Mouse (Mus musculus) CH12.LX (cell line): ENCODE data around the gene Dnajc17. TPM values are rescaled to one million over a fixed set of nuclear protein-coding genes. Genes with fewer than 3 reads are reported as not detected.

Experiments used
- DNase-seq: peaks from one replicate; pipeline ENCODE4 v3.0.0-alpha.2; 2013; ENCODE audit errors: extremely low read depth
- H3K27ac ChIP-seq: 2 replicates; pipeline ENCODE4 v1.5.1; 2012; ENCODE audit warnings: low read depth, mild to moderate bottlenecking, control low read depth, moderate library complexity; ENCODE audit not compliant: insufficient read depth
- H3K27me3 ChIP-seq: replicated peaks from 2 replicates; pipeline ENCODE3; 2012; ENCODE audit warnings: inconsistent platforms
- H3K36me3 ChIP-seq, 2 experiments: replicated peaks in 1 of 2; 2 replicates each; pipeline versions ENCODE3 to v1.6.1; 2012; ENCODE audit warnings: inconsistent platforms in 1 of 2, low read length in 1 of 2, mild to moderate bottlenecking in 1 of 2, mixed read lengths in 1 of 2, moderate library complexity in 1 of 2; ENCODE audit not compliant: control insufficient read depth in 1 of 2, insufficient read depth in 1 of 2
- H3K4me1 ChIP-seq, 2 experiments: 2 replicates each; pipeline ENCODE4 v1.6.1; 2012; ENCODE audit warnings: inconsistent platforms in 1 of 2, moderate library complexity in 1 of 2; ENCODE audit not compliant: insufficient read depth in 2 of 2, control insufficient read depth in 1 of 2
- H3K4me2 ChIP-seq: 2 replicates; pipeline ENCODE4 v1.6.1; 2012; ENCODE audit warnings: low read depth, mild to moderate bottlenecking, control low read depth; ENCODE audit not compliant: poor library complexity, insufficient read depth, severe bottlenecking
- H3K4me3 ChIP-seq, 3 experiments: fragments of 150-350 bp in 1 of 3; sonication (generic) in 1 of 3; replicated peaks in 1 of 3; 2 replicates each; pipeline versions ENCODE3 to v1.5.1; 2011 to 2012; ENCODE audit warnings: low read depth in 2 of 3, low read length in 2 of 3, mild to moderate bottlenecking in 2 of 3, moderate library complexity in 2 of 3, control low read depth in 1 of 3, improper control_type of control experiment in 1 of 3, inconsistent platforms in 1 of 3, mixed read lengths in 1 of 3; ENCODE audit not compliant: poor library complexity in 1 of 3
- H3K79me2 ChIP-seq: replicated peaks from 2 replicates; pipeline ENCODE4 v1.6.1; 2012; ENCODE audit warnings: mild to moderate bottlenecking, moderate library complexity; ENCODE audit not compliant: control insufficient read depth, poor library complexity, insufficient read depth, severe bottlenecking; ENCODE audit errors: extremely low read depth
- H3K9ac ChIP-seq: 2 replicates; pipeline ENCODE4 v1.6.1; 2012; ENCODE audit warnings: low read depth, mild to moderate bottlenecking, control low read depth, moderate library complexity; ENCODE audit not compliant: insufficient read depth
- H3K9me3 ChIP-seq: replicated peaks from 2 replicates; pipeline ENCODE3; 2012; ENCODE audit warnings: low read length, inconsistent platforms, mixed read lengths
- BHLHE40 ChIP-seq: IDR thresholded peaks from 2 replicates; pipeline ENCODE4 v1.6.1; 2011; ENCODE audit warnings: mild to moderate bottlenecking, low read depth, low read length, improper control_type of control experiment
- CTCF ChIP-seq, 2 experiments: IDR thresholded peaks in 1 of 2; conservative IDR thresholded peaks in 1 of 2; 2 replicates each; pipeline ENCODE4 v1.5.1; 2011 to 2012; ENCODE audit warnings: low read depth in 2 of 2, low read length in 2 of 2, improper control_type of control experiment in 1 of 2, inconsistent platforms in 1 of 2, mild to moderate bottlenecking in 1 of 2, moderate library complexity in 1 of 2
- EP300 ChIP-seq: IDR thresholded peaks from 2 replicates; pipeline ENCODE4 v1.6.1; 2011; ENCODE audit warnings: low read length, improper control_type of control experiment
- GABPA ChIP-seq: IDR thresholded peaks from 2 replicates; pipeline ENCODE4 v1.6.1; 2012; ENCODE audit warnings: low read depth, low read length, improper control_type of control experiment, inconsistent platforms; ENCODE audit not compliant: insufficient replicate concordance
- IRF4 ChIP-seq: IDR thresholded peaks from 2 replicates; pipeline ENCODE4 v1.6.1; 2014; ENCODE audit warnings: low read depth, mild to moderate bottlenecking, inconsistent platforms, low read length, improper control_type of control experiment
- JUND ChIP-seq: conservative IDR thresholded peaks from 2 replicates; pipeline ENCODE4 v1.6.1; 2011; ENCODE audit warnings: low read depth, low read length, improper control_type of control experiment
- MAFK ChIP-seq: IDR thresholded peaks from 2 replicates; pipeline ENCODE4 v1.6.1; 2011; ENCODE audit warnings: low read length, improper control_type of control experiment; ENCODE audit not compliant: insufficient replicate concordance
- MAX ChIP-seq: IDR thresholded peaks from 2 replicates; pipeline ENCODE4 v1.6.1; 2011; ENCODE audit warnings: low read length, improper control_type of control experiment
- MXI1 ChIP-seq: IDR thresholded peaks from 2 replicates; pipeline ENCODE4 v1.6.1; 2011; ENCODE audit warnings: mild to moderate bottlenecking, low read depth, low read length, improper control_type of control experiment
- MYC ChIP-seq: IDR thresholded peaks from 2 replicates; pipeline ENCODE4 v1.6.1; 2011; ENCODE audit warnings: low read depth, mild to moderate bottlenecking, improper control_type of control experiment, low read length
- NRF1 ChIP-seq: IDR thresholded peaks from 2 replicates; pipeline ENCODE4 v1.6.1; 2014; ENCODE audit warnings: low read depth, mild to moderate bottlenecking, inconsistent platforms, low read length, improper control_type of control experiment, moderate library complexity
- PAX5 ChIP-seq: IDR thresholded peaks from 2 replicates; pipeline ENCODE4 v1.6.1; 2012; ENCODE audit warnings: low read length, inconsistent platforms, mixed read lengths
- POLR2A ChIP-seq: IDR thresholded peaks from 2 replicates; pipeline ENCODE4 v1.6.1; 2011; ENCODE audit warnings: low read depth, mild to moderate bottlenecking, improper control_type of control experiment, low read length
- POLR2AphosphoS2 ChIP-seq: IDR thresholded peaks from 2 replicates; pipeline ENCODE4 v1.6.1; 2011; ENCODE audit warnings: low read depth, low read length, improper control_type of control experiment
- RAD21 ChIP-seq: IDR thresholded peaks from 2 replicates; pipeline ENCODE4 v1.6.1; 2011; ENCODE audit warnings: low read depth, mild to moderate bottlenecking, low read length, improper control_type of control experiment, moderate library complexity
- RCOR1 ChIP-seq: conservative IDR thresholded peaks from 2 replicates; pipeline ENCODE4 v1.6.1; 2012; ENCODE audit warnings: low read depth, mild to moderate bottlenecking, inconsistent platforms, low read length, improper control_type of control experiment
- SIN3A ChIP-seq: IDR thresholded peaks from 2 replicates; pipeline ENCODE4 v1.6.1; 2012; ENCODE audit warnings: low read length, improper control_type of control experiment, inconsistent platforms
- SMC3 ChIP-seq: IDR thresholded peaks from 2 replicates; pipeline ENCODE4 v1.6.1; 2011; ENCODE audit warnings: low read depth, low read length, improper control_type of control experiment
- TCF12 ChIP-seq: IDR thresholded peaks from 2 replicates; pipeline ENCODE4 v1.6.1; 2014; ENCODE audit warnings: low read depth, mild to moderate bottlenecking, inconsistent platforms, low read length, improper control_type of control experiment
- USF2 ChIP-seq: conservative IDR thresholded peaks from 2 replicates; pipeline ENCODE4 v1.6.1; 2011; ENCODE audit warnings: low read depth, low read length, improper control_type of control experiment
- ZMIZ1 ChIP-seq: IDR thresholded peaks from 2 replicates; pipeline ENCODE4 v1.6.1; 2012; ENCODE audit warnings: low read depth, mild to moderate bottlenecking, inconsistent platforms, low read length, improper control_type of control experiment
- dilution Hi-C: fragments of 300-500 bp; cut with MboI; formaldehyde crosslinking; loops from 2 replicates; pipeline ENCODE4 v1.14.3; 2020; ENCODE audit warnings: low sequenced_read_pairs; ENCODE audit not compliant: extremely low pct_unique_long_range_greater_than_20kb, extremely low pct_ligation_motif_present
- in situ Hi-C: fragments of 300-500 bp; cut with MboI; formaldehyde crosslinking; loops from 3 replicates; pipeline ENCODE4 v1.14.3; 2019; ENCODE audit warnings: low sequenced_read_pairs, low pct_ligation_motif_present, low pct_unique_long_range_greater_than_20kb, mixed read lengths
- polyA plus RNA-seq: library from polyadenylated mRNA; unstranded; fragments of >175 nt; gene quantifications from 2 replicates; pipeline ENCODE4 v1.2.1, GENCODE M21; 2012; ENCODE audit warnings: low read depth; ENCODE audit not compliant: insufficient read length
- total RNA-seq, 2 experiments: library from RNA; depleted of rRNA; stranded (reverse); fragments of 300-350 nt in 1 of 2; fragments of >200 nt in 1 of 2; gene quantifications; 2 replicates each; pipeline ENCODE4 v1.2.3; 2012 to 2014

Gene Dnajc17
- total and polyA plus RNA-seq, 3 experiments: 15.3 to 22.9 (median 19.8) TPM

- no peak for DNase-seq
- dilution Hi-C loops: no loop called here
- peaks cover 33 to 73% of the 10 kb centered on the region in 2 experiments for H3K4me1 ChIP-seq
Measured at GRCm38 (mm10) chr2:119170282-119170681, 38.3 kb downstream of the Dnajc17 start.

GRCm38 (mm10) chr2:119167866-119168256, 40.7 kb downstream of the Dnajc17 start:
- Histone ChIP-seq H3K27me3 (peaks cover 10% of the 10 kb centered on the region), H3K27ac (no peak overlapping the region), H3K79me2 (no peaks in the 10 kb centered on the region), H3K36me3 (peaks cover 0 to 6% of the 10 kb centered on the region in 2 experiments), H3K9me3 (peaks cover 8% of the 10 kb centered on the region), H3K4me2 (peak overlapping the region; percentile 74), H3K4me1 (peaks cover 23 to 63% of the 10 kb centered on the region in 2 experiments), H3K4me3 (peak overlapping the region; percentile 21 to 57 (median 37))
- dilution Hi-C loops (no loop called here), in situ Hi-C loops (no loop called here)
- TF ChIP-seq TCF12 (0 out of 2 replicates have a peak, but pooled peaks have one; percentile 8), MAFK (no peak)
- TF ChIP-seq, all 38 proteins: peak for 1
- no peak for DNase-seq
- no peak overlapping the region for H3K9ac ChIP-seq

More at GRCm38 (mm10) chr2:119170282-119170681, 38.3 kb downstream of the Dnajc17 start:
- in situ Hi-C loops: no loop called here
- Histone ChIP-seq H3K9ac (no peak overlapping the region), H3K4me2 (no peak overlapping the region), H3K4me3 (no peak overlapping the region), H3K27ac (no peak overlapping the region), H3K36me3 (peaks cover 0 to 6% of the 10 kb centered on the region in 2 experiments), H3K27me3 (peaks cover 10% of the 10 kb centered on the region), H3K79me2 (no peaks in the 10 kb centered on the region), H3K9me3 (peaks cover 8% of the 10 kb centered on the region)
- no peak for TF ChIP-seq RAD21
- no peak for TF ChIP-seq TCF12
- peak; percentile 70 for TF ChIP-seq JUND
- TF ChIP-seq BHLHE40: 0 out of 2 replicates have a peak, but pooled peaks have one; percentile 5
- TF ChIP-seq MYC: no peak
- no peak for TF ChIP-seq RCOR1
- no peak for TF ChIP-seq GABPA
- peak; percentile 43; the same call in 1 of the 2 replicates for TF ChIP-seq EP300
- no peak for TF ChIP-seq PAX5

DNA sequence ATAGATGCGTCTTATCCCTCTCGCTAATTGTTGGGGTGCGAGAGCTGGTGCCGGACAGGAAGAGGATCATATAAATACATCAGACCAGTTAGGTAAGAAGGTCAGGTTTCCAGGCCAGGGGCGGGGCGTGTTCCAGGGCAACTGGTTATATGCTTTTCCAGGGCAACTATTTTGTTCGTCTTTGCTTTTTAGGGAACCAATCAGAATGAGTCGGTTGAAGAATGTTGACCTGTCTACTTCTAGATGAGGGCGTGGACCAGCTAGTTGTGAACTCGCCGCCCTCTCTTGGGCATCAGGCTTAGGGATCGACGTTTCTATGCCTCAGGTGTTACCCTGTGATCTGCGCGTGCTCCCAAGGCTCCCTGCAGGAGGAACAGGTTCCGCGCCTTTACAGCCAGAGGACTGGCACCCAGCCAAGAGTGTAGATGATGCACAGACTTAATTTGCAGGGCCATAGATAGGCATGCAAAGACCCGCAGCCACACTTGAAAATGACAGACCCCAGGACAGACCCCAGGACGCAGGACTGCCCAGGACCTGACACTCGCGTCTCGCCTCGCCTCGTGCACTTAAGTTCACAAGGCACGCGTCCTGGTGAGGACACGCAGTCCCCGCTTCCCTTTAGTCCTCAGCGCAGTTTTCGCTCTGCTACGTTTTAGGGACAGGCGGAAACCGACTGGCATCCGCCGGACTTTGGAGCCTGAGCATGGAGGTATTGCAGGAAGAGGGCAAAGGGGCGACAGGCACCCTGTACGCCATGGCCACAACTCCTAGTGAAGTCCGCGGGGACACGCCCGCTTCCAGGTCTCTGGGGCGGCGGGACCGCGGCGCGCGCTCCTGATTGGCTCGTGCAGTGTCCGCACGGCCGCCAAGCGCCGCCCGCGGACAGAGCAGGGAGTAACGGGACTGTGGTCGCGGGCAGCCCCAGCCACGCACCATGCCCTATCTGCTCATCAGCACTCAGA, 41.4 kb downstream of the Dnajc17 start, which contains the start of gene Gchfr:
TSS of gene Gchfr (plus strand) at position 873 of the 965 bp plus-strand sequence.
- TF ChIP-seq SMC3 (peak; percentile 7; the same call in 1 of the 2 replicates), IRF4 (peak; percentile 23; the same call in 1 of the 2 replicates), MXI1 (peak; percentile 43; the same call in 1 of the 2 replicates), TCF12 (0 out of 2 replicates have a peak, but pooled peaks have one; percentile 32), POLR2A (no peak), CTCF (conservative IDR thresholded peaks at IDR 0.05 in 1 of 2, IDR thresholded peaks at IDR 0.05 in 1 of 2; ENCODE audit: low read depth in 2 of 2, low read length in 2 of 2) (0 out of 4 replicates have a peak, but pooled peaks of 1 of the 2 experiments have one; percentile 14), USF2 (no peak), SIN3A (peak; percentile 85), ZMIZ1 (no peak), NRF1 (peak; percentile 26; the same call in 1 of the 2 replicates), MAX (peak; percentile 66; the same call in 1 of the 2 replicates), POLR2AphosphoS2 (no peak)
- Histone ChIP-seq H3K79me2 (no peaks in the 10 kb centered on the region), H3K27me3 (peaks cover 10% of the 10 kb centered on the region), H3K36me3 (peaks cover 0 to 5% of the 10 kb centered on the region in 2 experiments), H3K27ac (no peak within 1 kb of the TSS), H3K4me2 (peak within 1 kb of the TSS; percentile 74), H3K4me3 (peak within 1 kb of the TSS; percentile 30 to 57 (median 37)), H3K9me3 (peaks cover 8% of the 10 kb centered on the region), H3K9ac (no peak within 1 kb of the TSS; the same call in 1 of the 2 replicates), H3K4me1 (peaks cover 17 to 57% of the 10 kb centered on the region in 2 experiments)
- DNase-seq: no peak
- dilution Hi-C loops (no loop called here), in situ Hi-C loops (no loop called here)
